Mouse (Mus musculus) erythroblast, embryonic 14.5 days (primary cell): ENCODE measurements around the gene 4930442H23Rik.

Source experiments
- GATA1 ChIP-seq: IDR thresholded peaks from 2 replicates; pipeline ENCODE4 v1.6.1; 2012; ENCODE audit warnings: low read length, inconsistent platforms, mixed read lengths
- TAL1 ChIP-seq: IDR thresholded peaks from 3 replicates; pipeline ENCODE4 v1.6.1; 2012; ENCODE audit warnings: low read length, inconsistent platforms, mixed read lengths

- TF ChIP-seq GATA1 (no peak), TAL1 (no peak)
Observed at GRCm38 (mm10) chr10:81138131-81138782, 45.4 kb downstream of the 4930442H23Rik start.
